Mouse (Mus musculus) hindbrain, postnatal 0 days (tissue): ENCODE measurements at regions not wholly inside any gene's neighbourhood (a gene's known extent, or its start where the extent isn't known, plus 50 kb on each side); places are given as distances from the start of the nearest gene placed in this dataset.

Experiments used
- ATAC-seq: fragments of 200-750 bp; cut with Nextera tagmentation; 2 replicates; pipeline ENCODE4 v1.8.0; 2017; ENCODE audit warnings: mild to moderate bottlenecking, moderate TSS enrichment, moderate library complexity
- DNase-seq: peaks from one replicate; pipeline ENCODE4 v3.0.0-alpha.2; 2015; ENCODE audit warnings: low spot score
- H3K27ac ChIP-seq: fragments of 300-500 bp; sonication (generic); 2 replicates; pipeline ENCODE4 v1.5.1; 2014; ENCODE audit warnings: mild to moderate bottlenecking
- H3K27me3 ChIP-seq: fragments of 300-500 bp; sonication (generic); 2 replicates; pipeline ENCODE4 v1.6.1; 2014; ENCODE audit warnings: low read length, mixed read lengths; ENCODE audit not compliant: insufficient read depth
- H3K36me3 ChIP-seq: fragments of 300-500 bp; sonication (generic); 2 replicates; pipeline ENCODE4 v1.6.1; 2014; ENCODE audit warnings: low read length, mixed read lengths; ENCODE audit not compliant: insufficient read depth
- H3K4me1 ChIP-seq: fragments of 300-500 bp; sonication (generic); 2 replicates; pipeline ENCODE4 v1.6.1; 2014; ENCODE audit warnings: antibody characterized with exemption, low read length, mixed read lengths; ENCODE audit not compliant: insufficient read depth
- H3K4me2 ChIP-seq: fragments of 300-500 bp; sonication (generic); 2 replicates; pipeline ENCODE4 v1.6.1; 2014; ENCODE audit warnings: low read depth, mild to moderate bottlenecking, low read length, moderate library complexity, mixed read lengths
- H3K4me3 ChIP-seq: fragments of 300-500 bp; sonication (generic); 2 replicates; pipeline ENCODE4 v1.5.1; 2014; ENCODE audit warnings: low read length
- H3K9ac ChIP-seq: fragments of 300-500 bp; sonication (generic); replicated peaks from 2 replicates; pipeline ENCODE4 v1.6.1; 2014; ENCODE audit warnings: mild to moderate bottlenecking, low read length, moderate library complexity, mixed read lengths
- H3K9me3 ChIP-seq: fragments of 300-500 bp; sonication (generic); 2 replicates; pipeline ENCODE4 v1.6.1; 2016; ENCODE audit warnings: low read length, mixed read lengths
- CTCF ChIP-seq: IDR thresholded peaks from 2 replicates; pipeline ENCODE4 v1.5.1; 2016; ENCODE audit warnings: antibody characterized with exemption, control low read depth, low read depth
- WGBS: fragments of 180-500 bp; shearing (Covaris S2); extraction: QIAGEN DNeasy Blood & Tissue Kit; methylation state at CpG from one replicate; pipeline ENCODE4 v1.1.7; 2014; 5-methylcytosine and 5-hydroxymethylcytosine counted together

DNA sequence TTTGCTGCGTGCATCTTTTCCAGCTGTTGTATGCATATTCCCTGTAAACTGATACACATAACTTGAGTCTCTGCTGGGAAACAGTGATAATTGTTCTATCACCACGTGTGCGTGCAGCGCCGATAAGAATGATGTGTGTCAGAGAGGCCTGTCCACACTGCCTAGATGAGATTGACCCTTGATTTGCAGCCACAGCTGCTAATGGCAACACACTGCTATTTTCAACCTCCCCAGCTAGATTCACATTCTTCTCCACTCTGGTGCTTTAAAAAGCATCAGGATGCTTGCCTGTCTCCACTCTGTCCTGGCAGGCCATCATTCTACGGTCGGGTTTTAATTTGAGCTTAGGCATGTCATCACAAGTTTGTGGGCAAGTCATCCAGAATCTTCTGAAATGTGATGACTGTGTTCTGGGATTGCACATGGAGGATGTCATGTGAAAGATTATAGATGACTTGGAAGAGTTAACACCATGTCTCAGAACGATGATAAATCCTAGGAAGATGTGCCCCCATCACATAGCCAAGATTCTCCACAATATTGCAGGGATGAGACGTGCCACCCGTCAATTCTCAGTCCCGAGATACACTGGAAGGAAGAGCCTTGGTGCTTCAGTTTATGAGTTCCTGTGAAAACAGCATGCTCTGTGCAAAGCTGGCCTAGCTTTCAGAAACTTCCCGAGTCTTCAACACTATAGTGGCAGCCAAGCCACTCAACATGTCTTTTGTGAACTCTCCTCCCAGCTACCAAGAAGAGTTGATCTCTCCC, 123.6 kb upstream of the Nrip1 start:
- Histone ChIP-seq H3K36me3 (no peaks in the 10 kb centered on the region), H3K9me3 (no peaks in the 10 kb centered on the region), H3K4me2 (no peak overlapping the region), H3K4me3 (no peak overlapping the region), H3K9ac (no peak overlapping the region), H3K4me1 (no peaks in the 10 kb centered on the region), H3K27me3 (no peaks in the 10 kb centered on the region), H3K27ac (no peak overlapping the region)
- no peak for TF ChIP-seq CTCF
- 91% methylated on average over 12 of the region's 12 CpGs for WGBS
- ATAC-seq (no peak), DNase-seq (no peak)

DNA sequence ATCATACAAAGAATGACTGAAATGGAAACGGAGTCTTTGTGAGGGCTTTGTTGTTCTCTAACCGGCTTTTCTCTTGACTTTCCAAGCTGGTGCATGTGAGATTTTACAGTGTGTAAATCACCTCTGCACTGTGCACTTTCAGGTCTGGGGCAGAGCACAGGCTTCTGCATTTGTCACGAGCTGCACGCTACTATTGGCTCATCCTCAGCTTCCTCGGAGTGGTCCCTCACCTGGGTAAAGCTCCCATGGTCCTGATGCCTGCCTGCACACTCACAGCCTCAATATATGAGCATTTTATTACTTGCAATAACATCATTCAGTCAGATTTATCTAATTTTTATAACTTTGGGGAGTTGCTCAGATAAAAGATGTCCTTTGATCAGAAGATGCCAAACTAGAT, 109.8 kb upstream of the Nrip1 start:
- Histone ChIP-seq H3K36me3 (no peaks in the 10 kb centered on the region), H3K4me3 (no peak overlapping the region), H3K4me1 (no peaks in the 10 kb centered on the region), H3K9me3 (no peaks in the 10 kb centered on the region), H3K27ac (no peak overlapping the region), H3K4me2 (no peak overlapping the region), H3K9ac (no peak overlapping the region), H3K27me3 (no peaks in the 10 kb centered on the region)
- WGBS: 84% methylated on average over 5 of the region's 5 CpGs
- ATAC-seq (no peak), DNase-seq (no peak)
- TF ChIP-seq CTCF: no peak

DNA sequence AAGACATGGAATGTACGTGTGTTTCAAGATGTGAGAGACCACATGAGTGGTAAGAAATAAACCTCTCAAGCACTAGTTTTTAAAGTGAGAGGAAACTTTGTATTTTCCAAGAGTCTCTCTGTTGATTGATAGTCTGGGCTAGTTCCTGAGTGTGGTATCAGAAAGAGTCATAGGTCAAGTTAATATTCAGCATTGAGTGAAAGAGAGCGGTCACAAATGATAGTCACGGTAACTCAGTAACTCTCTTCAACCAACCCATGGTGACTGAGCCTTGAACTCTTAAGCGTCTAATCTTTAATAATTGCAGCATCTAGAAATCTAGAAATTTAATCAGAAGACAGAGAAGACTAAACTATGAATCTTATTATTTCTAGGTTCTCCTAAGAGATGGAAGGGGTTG, 108.3 kb upstream of the Nrip1 start:
- 95% methylated on average over 4 of the region's 4 CpGs for WGBS
- Histone ChIP-seq H3K9ac (no peak overlapping the region), H3K4me2 (no peak overlapping the region), H3K27ac (no peak overlapping the region), H3K36me3 (no peaks in the 10 kb centered on the region), H3K4me3 (no peak overlapping the region), H3K9me3 (no peaks in the 10 kb centered on the region), H3K4me1 (no peaks in the 10 kb centered on the region), H3K27me3 (no peaks in the 10 kb centered on the region)
- ATAC-seq: no peak
- TF ChIP-seq CTCF: no peak
- no peak for DNase-seq

DNA sequence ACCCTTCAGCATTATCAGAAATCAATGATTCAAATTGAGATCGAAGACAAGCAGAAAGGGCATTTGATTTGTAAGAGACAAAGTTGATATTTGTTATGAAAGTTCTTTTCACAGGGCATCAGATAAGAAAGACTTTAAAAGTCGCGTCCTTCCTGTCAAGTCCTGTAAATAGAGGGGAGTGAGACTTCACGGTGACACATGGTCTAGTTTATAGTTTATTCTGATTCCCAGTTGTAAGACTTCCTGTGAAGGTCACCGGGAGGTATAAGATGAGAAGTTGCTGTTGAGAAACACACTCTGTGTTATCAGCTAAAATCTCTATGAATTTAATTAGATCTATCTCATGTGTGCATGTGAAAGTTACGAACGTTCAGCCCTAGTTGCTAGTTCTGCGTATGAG, 103.8 kb upstream of the Nrip1 start:
- H3K27me3 ChIP-seq: no peaks in the 10 kb centered on the region
- no peaks in the 10 kb centered on the region for H3K36me3 ChIP-seq
- no peak overlapping the region for H3K9ac ChIP-seq
- DNase-seq (no peak), ATAC-seq (no peak)
- H3K4me2 ChIP-seq: no peak overlapping the region
- H3K4me1 ChIP-seq: no peaks in the 10 kb centered on the region
- no peak overlapping the region for H3K27ac ChIP-seq
- 91% methylated on average over 8 of the region's 8 CpGs for WGBS
- H3K4me3 ChIP-seq: no peak overlapping the region
- no peaks in the 10 kb centered on the region for H3K9me3 ChIP-seq
- no peak for TF ChIP-seq CTCF

DNA sequence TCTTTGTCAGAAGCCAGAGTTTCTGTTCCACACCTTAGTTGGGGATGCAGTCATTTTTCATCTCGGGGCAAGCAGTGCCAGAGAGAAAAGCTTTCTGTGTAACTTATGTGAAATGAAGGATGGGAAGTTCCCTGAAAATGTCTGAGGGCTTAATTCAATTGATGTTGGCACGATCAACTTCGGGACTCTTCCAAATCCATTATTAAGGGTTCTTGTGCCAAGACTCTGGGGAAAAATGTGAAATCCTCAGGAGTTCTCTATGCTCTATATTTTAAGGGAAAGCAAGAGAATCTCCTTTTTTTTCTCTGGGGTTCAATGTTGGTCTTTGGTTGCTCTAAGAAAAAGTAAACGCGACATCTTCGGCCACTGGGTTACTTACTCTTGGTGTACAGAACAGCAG, 100.9 kb upstream of the Nrip1 start:
- WGBS: 80% methylated on average over 6 of the region's 6 CpGs
- H3K36me3 ChIP-seq: no peaks in the 10 kb centered on the region
- no peak overlapping the region for H3K27ac ChIP-seq
- H3K27me3 ChIP-seq: no peaks in the 10 kb centered on the region
- H3K9me3 ChIP-seq: no peaks in the 10 kb centered on the region
- H3K4me2 ChIP-seq: no peak overlapping the region
- DNase-seq (no peak), ATAC-seq (no peak)
- no peak overlapping the region for H3K9ac ChIP-seq
- no peaks in the 10 kb centered on the region for H3K4me1 ChIP-seq
- no peak for TF ChIP-seq CTCF
- no peak overlapping the region for H3K4me3 ChIP-seq

DNA sequence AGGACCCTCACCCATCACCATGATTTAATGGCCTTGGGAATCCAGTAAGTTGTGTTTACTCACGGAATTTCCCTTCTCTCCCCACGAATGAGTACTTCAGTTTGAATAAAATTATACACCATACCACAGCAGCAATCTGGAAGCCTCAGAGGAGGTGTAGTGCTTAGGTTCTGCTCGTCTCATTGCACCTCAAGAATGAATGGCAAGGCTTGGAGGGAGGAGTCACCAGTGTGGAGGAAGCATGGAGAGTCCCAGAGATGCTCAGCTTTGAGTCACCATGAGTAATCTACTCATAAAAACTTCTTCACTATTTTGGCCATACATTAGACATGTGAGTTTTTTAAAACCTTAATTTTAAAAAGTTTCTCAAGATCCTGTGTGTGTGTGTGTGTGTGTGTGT, 98.8 kb upstream of the Nrip1 start:
- WGBS: 80% methylated on average over 3 of the region's 3 CpGs
- Histone ChIP-seq H3K4me1 (no peaks in the 10 kb centered on the region), H3K36me3 (no peaks in the 10 kb centered on the region), H3K27me3 (no peaks in the 10 kb centered on the region), H3K4me3 (no peak overlapping the region), H3K9ac (no peak overlapping the region), H3K9me3 (no peaks in the 10 kb centered on the region), H3K4me2 (no peak overlapping the region), H3K27ac (no peak overlapping the region)
- ATAC-seq (no peak), DNase-seq (no peak)
- no peak for TF ChIP-seq CTCF

DNA sequence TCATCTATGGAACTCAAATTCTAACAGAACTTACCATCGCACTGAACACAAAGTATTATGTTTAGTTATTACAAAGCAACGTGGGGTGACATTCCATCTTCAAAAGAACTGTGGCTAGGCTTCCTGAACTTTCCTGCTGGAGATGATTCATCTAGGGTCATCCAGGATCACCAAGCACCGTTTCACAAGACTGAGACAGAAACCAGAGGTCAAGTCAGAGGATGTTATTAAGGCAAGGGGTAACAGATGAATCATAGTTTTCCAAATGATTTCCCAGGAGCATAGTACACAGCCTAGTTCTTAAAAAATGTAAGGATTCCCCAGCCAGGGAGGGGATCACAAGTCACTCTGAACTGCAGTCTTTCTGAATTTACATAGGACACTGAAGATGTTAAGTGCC, 97.5 kb upstream of the Nrip1 start:
- ATAC-seq (no peak), DNase-seq (no peak)
- Histone ChIP-seq H3K9me3 (no peaks in the 10 kb centered on the region), H3K27me3 (no peaks in the 10 kb centered on the region), H3K27ac (no peak overlapping the region), H3K36me3 (no peaks in the 10 kb centered on the region), H3K4me3 (no peak overlapping the region), H3K9ac (no peak overlapping the region), H3K4me2 (no peak overlapping the region), H3K4me1 (no peaks in the 10 kb centered on the region)
- WGBS: 73% methylated on average over 3 of the region's 3 CpGs
- no peak for TF ChIP-seq CTCF
